Mouse (Mus musculus): ENCODE data around the gene Gm20696.

Gm20696 gene

DNA sequence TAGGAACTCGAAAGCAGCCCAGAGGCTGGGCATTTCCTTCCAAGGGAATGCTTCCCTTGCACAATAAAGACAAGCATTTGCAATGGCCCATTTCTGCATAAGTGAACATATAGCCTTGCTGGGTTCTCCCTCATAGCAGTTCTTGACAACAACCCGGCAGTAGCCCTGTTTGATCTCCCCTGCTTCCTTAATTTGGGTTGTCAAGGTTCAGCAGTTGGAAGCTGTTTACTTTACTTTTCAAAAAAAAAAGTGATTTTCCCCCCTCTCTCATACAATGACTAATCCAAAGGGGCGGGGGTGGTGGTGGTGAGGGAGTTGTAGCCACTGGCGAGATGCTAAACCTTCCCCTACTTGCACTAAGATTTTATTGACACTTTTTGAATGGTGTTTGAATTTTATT, 147.5 kb downstream of the Gm20696 start:
- DNase-seq = peak; percentile 21

DNA sequence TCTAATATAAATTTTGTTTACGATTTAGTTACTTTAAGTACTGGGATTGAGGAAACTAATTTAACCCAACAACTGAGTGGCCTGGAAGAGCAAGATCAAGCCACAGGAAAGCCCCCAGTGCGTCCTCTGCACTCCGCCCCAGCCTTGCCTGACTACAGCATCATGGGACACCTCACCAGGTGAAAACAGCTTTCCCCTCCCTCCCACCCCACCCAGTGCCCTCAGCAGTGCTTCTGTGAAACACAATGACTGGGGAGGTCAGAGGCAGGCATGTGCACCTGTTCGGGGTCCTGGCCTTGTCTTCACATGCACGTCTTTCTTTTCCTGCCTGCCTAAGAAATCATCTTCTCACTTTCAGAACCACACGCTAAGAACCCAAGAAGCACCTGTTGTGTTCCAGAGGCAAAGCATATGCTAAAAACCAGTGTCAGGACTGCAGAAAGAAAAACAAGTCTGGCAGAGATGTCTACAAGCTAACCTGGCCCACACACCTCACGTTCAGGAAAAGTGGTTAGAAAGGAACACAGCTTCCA, 150.9 kb downstream of the Gm20696 start:
- DNase-seq = no peak

DNA sequence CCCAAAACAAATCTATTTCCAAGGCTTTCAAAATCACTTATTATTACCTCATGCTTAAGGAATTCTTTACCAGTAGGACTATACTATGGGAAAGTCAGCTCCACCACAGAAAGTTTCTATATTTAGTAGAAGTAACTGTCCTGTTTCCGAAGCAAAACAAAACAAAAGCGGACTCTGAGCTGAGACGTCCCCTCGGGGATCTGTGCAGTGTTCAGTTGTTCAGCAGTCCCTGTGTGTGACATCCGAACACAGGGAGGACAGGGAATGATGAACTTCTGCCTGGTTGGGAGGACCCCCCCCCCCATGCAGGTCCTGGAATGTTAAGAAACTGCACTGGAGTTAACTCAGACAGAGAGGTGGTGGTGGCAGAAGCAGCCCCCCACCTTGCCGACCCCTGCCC, 154.7 kb downstream of the Gm20696 start:
- DNase-seq = no peak

DNA sequence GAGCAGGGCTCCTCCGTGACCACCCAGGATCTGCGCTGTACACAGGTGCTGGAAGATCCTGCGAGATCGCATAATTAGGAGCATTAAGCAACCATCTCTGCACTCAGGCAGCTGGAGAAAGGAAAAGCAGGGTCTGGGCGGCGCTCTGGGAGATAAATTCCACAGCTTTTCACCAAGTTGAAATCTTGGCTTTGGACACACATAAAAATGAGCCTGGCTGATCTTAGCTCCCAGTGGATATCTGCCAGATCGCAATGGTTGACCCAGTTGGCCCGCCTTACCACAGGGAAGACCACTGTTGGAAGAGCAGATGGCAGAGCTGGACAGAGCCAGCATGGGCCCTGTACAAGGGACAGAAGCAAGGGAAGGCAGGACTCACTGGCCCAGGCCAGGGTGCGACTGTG, 157.4 kb downstream of the Gm20696 start:
- DNase-seq = no peak

DNA sequence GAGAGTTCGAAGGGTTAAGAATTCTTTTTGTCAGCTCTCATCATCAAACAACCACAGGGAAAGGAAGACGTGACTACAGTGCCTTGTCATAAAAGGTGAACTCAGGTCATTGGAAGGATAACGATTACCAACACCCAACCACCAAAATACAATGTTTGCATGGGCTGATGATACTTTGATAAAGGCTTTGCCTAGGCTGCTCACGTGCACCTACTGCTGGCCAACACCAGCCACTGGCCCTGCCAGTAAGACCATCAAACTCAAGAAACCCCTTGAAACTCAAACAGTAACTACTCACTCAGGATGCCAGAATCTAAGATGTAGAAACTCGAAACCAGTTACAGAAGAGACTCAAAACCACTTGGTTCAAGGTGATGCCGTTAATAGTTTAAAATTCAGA, 159.8 kb downstream of the Gm20696 start:
- DNase-seq = no peak

DNA sequence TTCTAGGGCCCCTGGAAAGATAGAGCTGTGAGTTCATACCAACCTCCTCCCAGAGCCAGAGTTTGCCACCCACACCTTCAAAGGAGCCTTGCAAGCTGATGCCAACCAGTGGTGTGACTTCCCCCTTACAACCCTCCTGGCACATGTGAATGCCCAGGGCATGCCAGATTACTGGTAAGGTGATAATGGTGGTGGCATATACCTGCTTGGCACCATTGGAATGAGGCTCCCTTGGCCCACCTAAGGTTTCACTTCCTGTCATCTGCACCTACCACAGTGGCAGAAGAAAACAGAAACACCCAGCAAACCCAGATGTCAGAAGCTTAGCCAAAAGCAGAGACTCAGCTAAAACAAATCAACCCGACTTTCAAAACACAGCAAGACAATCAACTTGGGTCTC, 162.9 kb downstream of the Gm20696 start:
- DNase-seq = no peak

DNA sequence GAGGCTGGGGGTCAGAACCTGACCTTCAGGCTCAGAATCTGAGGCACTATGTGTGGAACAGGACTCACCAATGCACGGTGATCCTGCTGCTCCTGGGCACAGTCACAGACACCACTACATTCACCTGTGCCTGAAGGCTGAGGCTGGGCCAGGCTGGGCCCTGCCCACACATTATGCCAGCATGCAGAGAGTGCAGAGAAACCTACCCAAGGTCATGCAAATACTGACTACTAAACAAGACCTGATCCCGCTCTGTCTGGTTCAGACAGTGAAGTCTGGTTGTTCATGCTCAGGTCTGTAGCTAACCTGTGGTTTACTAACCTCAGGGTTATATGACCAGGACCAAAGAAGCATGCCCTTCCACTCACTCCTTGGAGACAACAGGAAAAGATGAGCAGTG, 163.9 kb downstream of the Gm20696 start:
- DNase-seq = no peak

DNA sequence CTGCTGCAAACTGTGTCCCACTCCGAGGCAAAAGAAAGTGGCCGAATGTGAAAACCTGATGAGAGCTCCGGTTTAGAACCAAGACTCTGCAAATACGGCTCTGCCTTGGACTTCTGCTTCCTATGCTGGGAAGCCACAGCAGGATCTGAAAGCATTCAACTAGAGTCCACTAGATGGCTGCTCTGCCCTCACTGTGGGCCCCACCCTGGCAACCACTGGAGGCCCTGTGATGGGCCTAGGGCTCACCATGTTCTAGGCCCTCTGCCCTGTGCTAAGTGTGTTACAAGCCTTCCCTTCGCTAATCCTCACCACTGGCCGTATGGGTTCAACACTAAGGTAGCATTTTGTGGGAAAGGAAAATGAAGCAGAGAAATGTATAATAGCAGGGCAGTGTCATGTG, 164.3 kb downstream of the Gm20696 start:
- no peak for DNase-seq

DNA sequence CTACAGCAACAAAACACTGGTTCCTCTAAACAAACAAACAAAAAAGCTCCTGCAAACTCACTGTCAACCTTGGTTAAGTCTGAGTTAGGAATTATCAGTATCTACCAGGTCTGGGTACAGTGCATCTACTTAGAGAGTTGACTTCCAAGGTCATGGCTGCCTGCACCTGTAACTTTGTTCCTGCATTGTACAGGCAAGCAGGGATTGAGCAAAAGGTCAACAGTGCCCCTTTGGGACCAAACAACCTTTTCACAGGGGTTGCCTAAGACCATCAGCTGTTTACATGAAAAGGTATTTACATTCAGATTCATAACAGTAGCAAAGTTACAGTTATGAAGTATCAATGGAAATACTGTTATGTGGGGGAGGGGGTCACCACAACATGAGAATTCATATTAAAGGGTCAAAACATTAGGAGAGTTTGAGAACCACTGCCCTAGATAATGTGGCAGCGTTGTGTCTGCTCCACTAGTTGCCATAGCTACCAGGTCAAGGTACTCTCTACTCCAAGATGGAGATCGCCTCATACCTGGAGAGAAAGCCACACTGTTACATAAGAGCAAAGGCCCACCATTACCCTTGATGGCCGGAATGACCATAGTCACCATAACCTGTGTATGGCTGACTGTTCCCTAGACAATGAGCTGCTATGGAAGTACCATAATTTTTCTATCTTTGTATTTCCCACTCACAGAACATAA, 165.9 kb downstream of the Gm20696 start:
- no peak for DNase-seq

DNA sequence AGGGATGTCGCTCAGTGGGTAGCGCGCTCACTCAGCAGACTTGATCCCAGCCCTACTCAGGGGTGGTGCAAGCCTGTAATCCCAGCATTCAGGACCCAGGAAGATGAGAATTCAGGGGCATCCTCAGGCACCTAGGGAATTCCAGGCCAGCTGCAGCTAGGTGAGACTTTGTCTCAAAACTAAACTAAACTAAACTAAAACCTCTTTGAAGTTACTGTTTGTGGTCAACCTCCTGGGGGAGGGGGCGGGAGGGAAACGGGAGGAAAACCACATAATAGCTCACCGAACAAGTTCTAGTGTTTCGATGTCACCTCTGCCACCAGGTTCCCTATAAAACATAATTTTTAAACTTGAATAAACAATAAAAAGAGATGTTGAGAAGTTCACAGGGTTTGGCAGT, 168.5 kb downstream of the Gm20696 start:
- DNase-seq = no peak

DNA sequence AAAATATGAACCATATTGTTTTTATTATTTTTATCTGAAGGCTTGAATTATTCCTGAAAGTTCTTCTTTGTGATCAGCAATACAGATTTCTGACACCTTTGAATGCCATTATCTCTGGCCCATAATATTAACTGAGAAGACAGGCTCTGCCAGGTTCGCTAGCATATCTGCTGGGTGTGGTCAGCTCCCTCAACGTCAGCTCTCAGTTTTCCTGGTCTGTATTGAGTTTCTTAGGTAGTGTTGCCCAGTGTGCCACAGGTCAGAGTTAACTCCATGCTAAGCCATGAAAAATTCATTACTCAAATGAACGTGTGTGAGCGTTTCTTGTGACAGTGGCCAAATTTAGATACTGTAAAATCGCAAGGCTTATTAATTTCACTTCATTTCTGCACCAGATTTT, 170.5 kb downstream of the Gm20696 start:
- DNase-seq = no peak

DNA sequence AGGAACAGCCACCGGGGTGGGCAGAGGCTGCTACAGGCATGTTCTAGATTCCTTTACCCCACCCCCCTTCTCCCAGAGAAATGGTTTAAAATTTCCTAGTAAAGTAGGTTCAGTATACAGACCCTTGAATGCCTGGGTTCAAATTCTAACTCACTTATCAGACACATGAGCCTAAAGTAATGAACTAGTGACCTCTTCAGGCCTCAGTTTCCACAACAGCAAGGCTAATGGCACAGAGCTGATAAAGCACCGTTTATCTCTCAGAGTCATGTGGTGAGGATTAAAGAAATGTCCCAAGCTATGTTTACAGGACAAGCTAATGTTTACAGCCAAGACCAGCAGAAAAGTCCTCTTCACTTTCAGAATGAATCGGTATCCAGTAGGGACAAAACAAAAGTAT, 173.7 kb downstream of the Gm20696 start:
- DNase-seq = no peak

DNA sequence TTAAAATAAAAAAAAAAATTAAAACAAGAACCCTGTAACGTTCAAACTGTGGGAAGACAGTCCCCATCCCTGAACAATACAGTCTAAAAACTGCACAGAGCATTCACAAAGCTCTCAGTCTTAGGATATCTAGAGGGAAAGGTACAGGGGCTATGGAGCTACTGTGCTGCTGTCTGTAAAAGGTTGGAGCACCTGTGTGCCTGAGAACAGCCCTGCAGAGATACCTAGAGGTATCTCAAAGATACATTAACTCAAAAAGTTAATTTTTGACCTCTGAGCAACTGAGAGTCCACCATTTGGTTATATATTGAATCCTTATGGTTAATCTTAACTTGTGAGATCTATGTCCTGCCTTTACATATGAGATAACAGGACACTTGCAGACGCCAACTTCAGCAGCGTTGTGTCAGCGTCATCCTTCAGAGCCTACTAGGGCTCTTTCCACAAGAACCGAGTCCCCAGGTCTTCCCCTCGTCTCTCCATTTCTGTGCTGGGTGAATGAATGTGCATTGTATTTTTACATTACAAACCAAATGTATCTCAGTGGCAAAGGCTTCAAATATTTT, 174.5 kb downstream of the Gm20696 start:
- peak; percentile 36 for DNase-seq

DNA sequence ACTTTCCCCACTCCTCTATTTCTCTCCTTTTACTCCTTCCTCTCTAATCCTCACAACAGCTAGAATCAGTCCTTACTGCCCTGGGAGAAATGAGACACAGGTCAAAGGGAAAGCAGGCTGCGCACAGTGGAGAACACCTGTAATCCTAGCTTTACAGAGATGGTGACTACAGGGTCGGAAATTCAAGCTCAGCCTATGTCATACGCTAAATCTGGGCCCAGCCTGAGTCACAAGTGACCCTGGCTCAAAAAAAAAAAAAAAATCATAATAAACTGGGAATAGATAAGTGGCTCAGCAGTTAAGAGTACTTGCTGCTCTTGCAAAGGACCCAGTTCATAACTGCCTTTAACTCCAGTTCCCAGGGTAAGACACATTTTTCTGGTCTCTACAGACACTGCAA, 175.5 kb downstream of the Gm20696 start:
- no peak for DNase-seq

DNA sequence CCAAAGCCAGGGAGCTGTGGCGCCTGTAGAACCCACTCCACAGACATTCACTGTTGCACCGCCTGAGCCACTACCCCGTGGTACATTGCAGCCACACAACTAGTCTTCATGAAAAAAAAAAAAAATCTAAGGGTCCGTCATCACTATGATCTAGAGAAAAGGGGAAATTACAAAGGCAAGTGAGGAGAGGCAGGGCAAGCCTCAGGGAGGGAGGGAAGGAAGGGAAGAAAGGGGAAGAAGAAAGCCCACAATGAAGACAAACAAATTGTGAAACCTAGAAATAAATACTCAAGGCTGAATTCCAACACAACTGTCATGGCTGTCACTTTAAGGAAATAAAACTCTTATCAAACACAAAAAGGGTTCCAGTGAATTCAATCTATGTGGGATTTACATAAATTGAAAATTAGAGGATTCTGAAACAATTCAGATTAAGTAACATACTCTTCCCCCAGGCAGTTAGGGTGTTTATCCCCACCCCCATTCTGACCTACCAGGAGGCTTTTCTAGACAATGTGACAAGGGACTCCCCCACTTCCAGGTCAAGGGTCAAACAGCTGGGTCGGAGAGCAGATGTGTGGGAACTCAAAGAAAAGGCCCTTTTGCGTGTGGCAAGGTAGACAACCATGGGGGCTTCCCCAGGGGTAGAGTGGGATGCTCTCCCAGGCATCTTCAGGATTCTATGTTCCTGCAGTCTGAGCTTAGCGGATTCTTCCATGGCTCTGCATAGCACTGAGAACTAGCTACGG, 176.5 kb downstream of the Gm20696 start:
- DNase-seq = no peak

DNA sequence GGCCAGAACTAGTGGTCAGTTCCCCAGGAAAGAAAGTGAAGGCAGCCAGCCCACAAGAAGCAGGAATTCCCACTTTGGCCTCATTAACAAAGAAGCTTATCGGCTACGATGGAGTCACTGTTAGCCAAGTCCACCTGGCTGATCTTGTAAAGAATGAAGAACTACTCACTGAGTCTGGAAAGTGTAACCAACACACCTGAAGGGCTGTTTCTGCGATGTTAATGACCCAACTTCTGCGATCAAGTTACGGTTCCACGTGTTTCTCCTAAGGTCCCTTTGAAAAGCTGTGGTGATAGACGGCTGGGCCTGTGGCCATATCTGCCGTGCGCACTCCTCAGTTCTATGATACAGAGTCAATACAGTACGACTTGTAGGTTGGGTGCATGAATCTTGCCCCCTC, 177.2 kb downstream of the Gm20696 start:
- no peak for DNase-seq

DNA sequence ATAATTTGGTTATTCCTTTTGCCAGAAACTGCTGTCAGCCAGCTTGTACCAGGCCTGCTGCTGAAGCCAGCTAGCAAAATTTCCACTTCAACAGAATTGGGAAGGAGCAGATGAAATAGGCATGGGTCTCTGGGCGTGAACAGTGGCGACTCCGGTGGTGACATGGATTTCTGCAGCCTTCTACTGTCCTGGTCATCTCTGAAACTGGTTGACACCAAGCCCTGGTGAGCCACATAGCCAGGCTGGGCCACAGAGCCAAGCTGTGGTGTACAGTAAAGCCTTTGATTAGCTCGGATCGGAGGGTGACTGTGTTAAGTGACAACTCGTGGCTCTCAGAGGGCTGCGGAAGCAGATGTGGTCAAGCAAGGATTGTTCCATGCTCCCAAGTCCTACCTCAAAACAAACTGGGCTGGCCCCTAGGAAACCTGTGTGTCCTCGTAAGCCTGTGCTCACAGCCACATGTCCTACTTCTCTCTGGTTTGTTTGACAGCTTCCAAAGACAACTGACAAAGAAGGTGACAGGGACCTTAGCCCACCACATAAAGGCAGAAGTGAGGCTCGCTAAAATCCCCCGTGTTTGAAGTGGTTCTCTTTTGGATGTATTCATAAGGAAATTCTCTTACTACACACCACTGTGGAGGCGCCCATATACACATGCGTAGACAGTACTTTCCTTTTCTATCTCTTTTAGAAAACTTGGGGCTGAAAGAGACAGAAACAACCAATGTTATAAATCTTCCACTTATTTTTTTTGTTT, 180.5 kb downstream of the Gm20696 start:
- peak; percentile 39 for DNase-seq

DNA sequence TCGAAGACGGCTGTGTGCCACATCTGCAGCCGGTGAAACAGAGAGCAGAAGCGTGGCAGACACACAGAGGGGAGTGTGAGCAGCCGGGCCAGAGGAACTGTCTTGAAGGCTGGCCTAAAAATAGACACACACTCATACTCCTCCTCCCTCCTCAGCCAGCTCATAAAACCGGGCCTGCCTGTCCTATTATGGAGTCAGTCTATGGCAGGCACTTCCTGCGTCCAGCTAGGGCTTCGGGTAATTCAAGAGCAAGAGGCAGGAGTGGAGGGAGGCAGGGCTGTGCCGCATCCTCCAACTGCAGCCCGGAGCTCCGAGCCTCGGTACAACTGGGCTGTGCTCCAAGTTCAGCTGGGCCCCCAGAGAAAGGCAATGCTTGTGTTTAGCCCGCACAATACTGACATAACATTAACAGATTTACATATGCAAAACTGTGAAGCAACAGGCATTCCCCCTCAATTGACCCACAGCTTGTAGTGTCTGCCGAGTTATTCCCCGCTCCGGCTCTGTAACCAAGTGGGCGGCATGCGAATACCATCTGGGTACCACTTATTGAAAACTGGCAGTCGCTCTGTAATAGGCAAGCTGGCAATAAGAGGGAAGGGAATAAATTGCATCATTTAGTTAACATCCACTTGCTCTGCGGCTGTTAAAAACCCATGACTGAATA, 181.2 kb downstream of the Gm20696 start:
- DNase-seq = peak; percentile 81

DNA sequence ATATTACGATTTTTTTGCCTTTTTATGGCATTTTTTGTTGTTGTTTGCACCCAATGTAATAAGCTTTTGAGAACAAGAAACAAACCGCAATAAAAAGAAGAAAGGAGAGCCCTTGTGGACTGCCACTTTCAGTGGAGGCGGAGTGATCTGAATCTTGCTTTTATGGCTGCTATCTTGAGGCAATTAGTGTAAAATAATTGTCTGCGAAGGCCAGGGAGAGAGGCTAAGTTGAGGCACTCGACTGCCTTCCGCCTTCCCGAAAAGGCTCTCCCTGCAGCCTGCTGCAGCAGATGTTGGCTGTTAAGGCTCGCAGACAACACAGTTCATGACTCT, 181.7 kb downstream of the Gm20696 start:
- DNase-seq = no peak

DNA sequence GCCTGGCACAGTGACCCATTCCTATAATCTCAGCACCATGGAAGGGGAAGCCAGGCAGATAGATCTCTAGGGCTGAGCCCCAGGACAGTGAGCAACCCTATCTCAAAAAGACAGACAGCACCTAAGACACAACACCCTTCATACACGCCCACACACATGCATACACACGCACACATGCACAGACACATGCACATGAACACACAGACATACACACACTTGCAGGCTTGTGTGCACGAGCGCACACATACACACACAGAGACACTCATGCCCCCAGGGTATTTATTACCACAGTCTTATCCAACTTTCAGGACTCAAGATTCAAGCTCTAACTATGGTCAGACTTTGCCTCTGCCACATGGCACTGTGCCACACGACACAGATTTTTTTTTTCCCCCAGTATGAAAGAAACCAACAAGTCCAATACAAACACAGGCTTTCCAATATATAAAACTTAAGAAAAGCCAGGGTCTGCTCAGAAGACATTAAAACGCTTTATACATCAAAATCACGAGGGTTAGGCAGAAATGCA, 182.3 kb downstream of the Gm20696 start:
- DNase-seq = peak; percentile 34

DNA sequence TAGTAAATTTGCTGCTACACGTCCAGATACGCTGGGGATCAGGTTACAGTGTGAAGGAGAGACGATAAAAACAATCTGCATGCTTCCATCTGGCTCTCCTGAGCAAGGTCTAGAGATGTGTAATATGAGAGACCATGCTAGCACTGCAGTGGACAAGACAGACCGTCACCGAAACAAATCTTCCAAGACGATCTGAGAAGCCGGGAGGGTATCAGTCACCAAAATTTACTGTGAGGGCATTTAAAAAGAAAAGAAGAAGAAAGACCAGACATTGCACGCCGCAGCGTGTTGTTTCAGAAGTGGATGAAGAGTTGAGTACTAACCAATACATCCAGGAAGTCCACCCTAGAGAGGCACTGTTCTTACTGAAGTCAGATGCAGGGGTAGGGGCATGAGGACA, 183.0 kb downstream of the Gm20696 start:
- DNase-seq = no peak

DNA sequence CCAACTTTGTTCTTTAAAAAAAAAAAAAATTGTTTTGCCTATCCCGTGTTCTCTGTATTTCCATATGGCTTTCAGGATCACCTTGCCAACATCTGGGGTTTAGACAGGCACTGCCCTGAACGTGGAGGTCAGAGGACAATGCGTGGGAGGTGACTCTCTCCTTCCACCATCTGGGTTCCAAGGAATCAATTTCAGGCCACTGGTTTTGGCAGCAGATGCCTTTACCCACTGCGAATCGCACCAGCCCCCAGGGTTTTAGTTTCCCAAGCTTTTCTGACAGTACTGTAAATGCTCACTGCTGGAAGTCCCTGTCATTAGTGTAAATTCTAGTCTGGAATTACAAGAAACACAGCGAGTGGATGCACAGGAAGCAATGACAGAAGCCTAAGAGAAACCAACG, 185.0 kb downstream of the Gm20696 start:
- no peak for DNase-seq

Measured in kidney, postnatal 10 days (tissue).